Mouse (Mus musculus): ENCODE measurements at regions not wholly inside any gene's neighbourhood (a gene's known extent, or its start where the extent isn't known, plus 50 kb on each side); places are given as distances from the start of the nearest gene placed in this dataset.

DNA sequence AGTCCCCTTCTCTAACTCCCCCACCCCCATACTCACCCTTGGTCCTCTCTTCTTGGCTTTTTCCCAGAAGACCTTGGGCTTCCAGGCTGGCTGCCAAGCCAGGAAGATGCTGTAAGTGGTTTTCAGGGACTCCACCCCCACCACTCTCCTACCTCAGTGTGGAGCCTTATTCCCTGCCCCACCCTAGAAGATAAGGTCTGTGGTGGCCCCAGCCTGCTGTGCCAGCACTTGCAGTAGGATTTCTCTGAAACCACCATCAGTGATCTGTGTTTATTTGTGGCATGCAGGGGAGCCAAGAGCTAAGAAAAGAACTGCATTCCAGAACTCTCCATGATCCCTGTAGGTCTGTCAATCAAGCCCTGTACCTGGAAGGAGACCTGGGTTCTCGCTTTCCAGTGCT lies 346.4 kb upstream of the Tnp1 start:
- DNase-seq (ENCODE audit: low read depth in 2 of 2, low spot score in 2 of 2) = no peak

DNA sequence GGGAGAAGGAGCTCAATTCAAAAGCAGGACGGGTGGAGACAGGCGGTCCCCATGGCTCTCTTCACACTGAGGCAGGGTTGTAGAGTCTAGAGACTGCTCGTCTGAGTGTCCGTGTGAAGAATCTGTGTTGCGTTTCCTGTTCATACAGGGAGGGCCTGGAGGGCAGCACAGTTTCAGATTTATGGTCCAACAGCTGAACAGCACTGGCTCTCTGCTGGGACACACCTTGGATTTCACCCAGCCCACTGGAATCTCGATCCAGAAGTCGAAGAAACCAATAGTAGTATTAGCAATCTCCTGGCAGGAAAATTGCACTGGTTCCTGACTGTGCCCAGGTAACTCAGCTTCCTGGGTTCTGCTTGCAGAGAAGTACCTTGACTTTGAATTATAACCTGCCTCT lies 345.6 kb upstream of the Tnp1 start:
- no peak for DNase-seq (ENCODE audit: low read depth in 2 of 2, low spot score in 2 of 2)

DNA sequence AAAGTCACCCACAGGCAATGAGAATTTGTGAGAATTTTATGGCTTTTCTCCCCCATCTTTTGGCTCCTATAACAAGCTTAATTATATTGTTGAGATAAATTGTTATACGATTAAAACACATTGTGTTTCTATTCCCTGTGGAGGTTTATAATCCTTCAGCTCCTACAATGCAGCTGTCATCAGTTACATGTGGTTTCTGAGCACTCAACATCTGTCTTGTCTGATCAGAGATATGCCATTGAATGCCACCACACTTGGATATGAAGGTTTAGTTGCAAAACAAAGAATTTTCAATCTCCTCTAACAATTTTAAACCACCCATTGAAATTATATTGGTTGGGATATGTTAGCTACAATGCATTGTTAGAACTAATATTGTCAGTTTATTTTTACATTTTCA lies 338.7 kb upstream of the Tnp1 start:
- no peak for DNase-seq (ENCODE audit: low read depth in 2 of 2, low spot score in 2 of 2)

DNA sequence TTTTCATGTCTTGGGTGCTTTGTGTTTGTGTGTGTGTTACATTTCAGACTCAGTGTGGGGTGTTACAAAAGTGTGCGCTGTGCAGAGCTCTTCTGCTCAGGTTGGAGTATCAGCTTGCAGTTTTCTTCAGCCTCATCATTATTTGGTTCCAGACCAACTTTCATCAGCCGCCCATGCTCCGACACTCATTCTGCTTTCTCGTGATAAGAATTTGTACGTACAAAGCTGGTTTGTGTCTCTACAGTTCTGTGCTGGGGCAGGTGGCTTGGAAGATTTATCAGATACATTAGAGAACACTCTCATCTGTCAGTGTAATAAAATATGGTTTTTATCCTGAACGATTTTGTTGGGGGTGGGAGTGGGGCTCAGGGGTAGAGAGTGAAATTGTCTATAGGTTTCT lies 332.8 kb upstream of the Tnp1 start:
- DNase-seq (ENCODE audit: low read depth in 2 of 2, low spot score in 2 of 2) = no peak

DNA sequence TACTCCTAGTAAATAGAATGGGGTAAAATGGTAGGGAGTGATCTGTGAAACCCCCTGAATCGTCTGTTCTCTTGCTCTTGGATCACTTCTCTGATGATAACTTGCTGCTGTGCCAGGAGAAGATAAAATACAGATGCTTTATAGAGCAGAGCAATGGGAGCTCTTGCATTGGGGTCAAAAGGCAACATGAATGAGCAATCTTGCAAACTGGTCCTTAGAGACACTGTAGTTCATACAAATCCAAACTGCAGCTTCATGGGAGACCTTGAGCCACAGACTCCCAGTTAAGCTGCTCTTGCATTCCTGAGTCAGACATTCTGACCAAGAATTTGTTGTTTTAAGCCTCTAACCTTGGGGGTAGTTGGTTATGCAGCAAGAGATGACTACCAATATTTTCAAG lies 328.9 kb upstream of the Tnp1 start:
- DNase-seq (ENCODE audit: low read depth in 2 of 2, low spot score in 2 of 2) = no peak

DNA sequence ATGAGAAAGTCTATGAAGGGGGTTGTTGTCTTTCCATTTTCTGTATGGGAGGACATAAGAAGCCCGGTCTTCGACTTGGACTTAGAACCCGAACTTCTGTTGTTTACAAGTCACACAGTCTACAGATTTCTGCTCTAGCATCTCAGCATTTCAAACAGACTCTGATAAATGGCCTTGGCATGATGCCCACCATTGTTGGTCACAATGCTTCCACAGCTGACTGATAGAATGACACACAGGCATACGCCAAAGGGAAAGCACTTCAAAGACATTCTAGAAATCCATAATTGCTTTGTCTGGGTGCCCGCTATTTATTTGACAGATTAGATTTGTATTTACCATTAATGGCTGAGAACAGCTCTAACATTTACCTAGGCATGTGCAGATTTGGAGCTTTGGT lies 326.2 kb upstream of the Tnp1 start:
- DNase-seq (ENCODE audit: low read depth in 2 of 2, low spot score in 2 of 2) = no peak

DNA sequence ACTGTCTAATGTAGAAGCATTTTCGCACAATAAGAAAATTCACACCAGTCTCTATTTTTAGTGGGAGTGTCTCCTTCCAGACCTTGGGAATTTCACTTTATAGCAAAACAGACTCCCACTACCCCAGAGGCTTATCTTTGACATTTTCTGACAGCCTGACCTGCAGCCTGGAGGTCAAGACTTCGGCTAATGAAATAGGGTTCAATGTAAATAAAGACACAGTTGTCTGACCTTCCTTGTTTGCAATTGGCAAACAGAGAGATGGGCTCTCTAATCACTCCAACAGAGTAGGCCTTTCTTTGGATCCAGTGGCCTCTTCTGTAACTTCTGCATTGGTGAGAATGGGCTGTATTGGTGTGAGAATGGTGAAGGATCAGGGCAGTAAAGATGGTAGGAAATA lies 321.7 kb upstream of the Tnp1 start:
- DNase-seq (ENCODE audit: low read depth in 2 of 2, low spot score in 2 of 2) = no peak

DNA sequence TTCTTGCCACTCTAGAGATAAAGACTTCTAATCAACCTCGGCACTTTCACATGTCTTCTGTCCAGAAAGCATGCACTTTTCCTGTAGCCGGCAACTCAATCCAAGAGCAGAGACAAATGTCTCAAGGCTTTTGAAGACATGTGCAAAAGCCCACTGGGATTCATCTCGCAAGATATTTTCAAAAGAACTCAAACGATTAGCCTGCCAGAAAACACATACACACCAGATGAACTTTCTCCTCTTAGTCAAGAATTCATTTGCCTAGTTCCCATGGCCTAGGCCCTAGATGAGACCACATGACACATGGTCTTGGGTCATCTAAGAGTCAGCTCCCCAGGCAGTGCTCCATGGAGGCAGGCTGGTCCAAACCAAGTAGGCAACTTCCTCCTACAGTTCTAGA lies 293.8 kb upstream of the Tnp1 start:
- DNase-seq (ENCODE audit: low read depth in 2 of 2, low spot score in 2 of 2) = no peak

DNA sequence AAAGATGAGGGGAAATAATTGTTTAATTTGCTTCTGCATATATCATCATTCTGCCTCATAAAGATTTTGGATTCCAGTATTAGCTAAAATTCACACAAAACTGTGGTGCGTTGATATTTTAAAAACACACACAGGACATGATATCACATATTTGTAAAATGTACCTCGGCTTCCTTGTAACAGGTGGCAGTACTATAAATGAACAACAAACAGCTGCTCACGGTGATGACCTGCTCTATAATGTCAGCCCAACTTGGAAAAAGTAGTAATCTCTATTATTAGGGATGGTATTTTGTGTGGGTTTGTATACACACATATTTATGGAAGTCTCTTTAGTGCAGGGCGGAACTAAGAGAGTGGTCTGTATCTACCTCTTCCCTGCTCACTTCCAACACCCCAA lies 292.7 kb upstream of the Tnp1 start:
- no peak for DNase-seq (ENCODE audit: low read depth in 2 of 2, low spot score in 2 of 2)

DNA sequence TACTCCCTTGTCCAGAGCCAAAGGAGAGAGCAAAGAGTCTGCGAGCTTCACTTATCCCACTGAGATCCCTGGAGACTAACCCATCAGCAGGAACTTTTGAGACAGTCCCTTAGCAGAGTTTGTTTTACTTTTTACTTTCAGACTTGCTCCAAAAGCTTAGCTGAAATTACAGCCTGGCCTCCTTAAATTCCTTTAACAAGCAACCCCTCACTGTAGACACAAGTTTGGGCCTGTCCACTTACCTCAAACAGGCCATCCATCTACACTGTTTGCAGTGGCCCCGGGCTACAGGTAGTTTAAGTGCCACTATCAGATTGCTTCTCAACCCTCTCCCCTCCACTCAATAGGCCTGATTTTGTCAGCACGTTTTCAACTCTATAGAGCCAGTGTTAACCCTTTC lies 291.5 kb upstream of the Tnp1 start:
- no peak for DNase-seq (ENCODE audit: low read depth in 2 of 2, low spot score in 2 of 2)

DNA sequence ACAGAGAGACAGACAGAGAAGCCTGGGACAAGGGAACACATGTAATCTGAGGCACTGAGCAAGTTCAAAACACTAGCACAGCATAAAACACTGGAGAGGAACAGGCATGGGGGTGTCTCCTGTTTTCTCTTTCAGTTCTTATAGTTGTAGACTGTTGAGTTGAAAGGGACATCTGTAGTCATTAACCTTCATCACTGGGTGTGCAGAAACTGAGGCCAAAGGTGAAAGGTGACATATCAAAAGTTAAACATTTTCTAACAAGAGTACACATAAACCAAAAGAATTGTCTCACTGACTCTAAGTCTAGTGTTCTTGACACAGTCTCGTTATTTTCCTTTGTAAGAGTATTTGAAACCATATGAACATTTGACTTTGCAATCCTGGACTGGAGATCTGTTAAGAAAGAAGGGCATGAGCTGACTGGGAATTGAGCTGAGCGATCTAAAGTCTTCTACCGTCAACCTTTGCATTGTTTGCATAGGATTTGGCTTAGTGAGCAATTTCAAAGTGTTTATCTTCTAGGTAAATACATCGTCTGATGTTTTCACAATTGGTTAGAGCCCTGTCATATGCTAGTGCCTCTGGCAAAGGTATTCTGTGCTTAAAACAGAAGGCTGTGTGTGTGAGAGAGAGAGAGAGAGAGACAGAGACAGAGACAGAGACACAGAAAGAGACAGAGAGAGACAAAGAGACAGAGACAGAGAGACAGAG lies 284.4 kb upstream of the Tnp1 start:
- no peak for DNase-seq (ENCODE audit: low read depth in 2 of 2, low spot score in 2 of 2)

DNA sequence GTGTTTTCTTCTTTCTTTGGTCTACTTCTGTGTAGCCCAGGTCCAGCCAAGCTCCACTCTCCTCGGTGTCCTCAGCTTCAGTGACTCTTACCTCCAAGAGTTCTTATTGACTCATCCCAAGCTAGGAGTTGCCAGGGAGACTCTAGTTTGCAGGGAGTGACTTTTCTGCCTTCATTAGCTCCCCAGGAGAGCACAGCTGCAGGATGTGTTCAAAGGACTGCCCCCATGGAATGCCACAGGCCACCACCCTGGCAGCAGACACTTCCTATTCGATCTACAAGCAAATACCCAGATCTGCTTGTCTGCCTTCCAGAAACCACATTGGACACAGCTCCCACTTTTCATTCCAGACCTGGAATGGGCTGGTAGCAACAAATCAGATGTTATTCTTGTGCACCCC lies 269.6 kb upstream of the Tnp1 start:
- DNase-seq (ENCODE audit: low read depth in 2 of 2, low spot score in 2 of 2) = no peak

DNA sequence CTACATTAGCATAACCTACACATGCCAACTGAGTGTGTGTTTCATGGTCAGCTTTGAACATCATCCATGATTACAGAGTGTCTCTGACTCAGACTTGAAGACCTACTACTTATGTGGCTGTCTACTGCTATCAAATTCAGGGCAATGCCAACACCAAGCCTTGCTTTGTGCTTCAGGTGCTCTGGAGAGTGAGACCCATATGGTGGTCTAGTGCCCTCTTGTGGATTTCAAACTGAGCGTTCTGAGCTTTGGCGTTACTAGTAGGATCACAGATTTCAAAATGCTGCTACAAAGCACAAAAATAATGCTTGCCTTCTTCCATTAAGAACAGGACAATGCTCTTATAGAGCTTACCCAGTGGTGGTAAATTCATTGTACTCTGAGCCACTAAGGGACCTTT lies 258.8 kb upstream of the Tnp1 start:
- DNase-seq (ENCODE audit: low read depth in 2 of 2, low spot score in 2 of 2) = no peak

DNA sequence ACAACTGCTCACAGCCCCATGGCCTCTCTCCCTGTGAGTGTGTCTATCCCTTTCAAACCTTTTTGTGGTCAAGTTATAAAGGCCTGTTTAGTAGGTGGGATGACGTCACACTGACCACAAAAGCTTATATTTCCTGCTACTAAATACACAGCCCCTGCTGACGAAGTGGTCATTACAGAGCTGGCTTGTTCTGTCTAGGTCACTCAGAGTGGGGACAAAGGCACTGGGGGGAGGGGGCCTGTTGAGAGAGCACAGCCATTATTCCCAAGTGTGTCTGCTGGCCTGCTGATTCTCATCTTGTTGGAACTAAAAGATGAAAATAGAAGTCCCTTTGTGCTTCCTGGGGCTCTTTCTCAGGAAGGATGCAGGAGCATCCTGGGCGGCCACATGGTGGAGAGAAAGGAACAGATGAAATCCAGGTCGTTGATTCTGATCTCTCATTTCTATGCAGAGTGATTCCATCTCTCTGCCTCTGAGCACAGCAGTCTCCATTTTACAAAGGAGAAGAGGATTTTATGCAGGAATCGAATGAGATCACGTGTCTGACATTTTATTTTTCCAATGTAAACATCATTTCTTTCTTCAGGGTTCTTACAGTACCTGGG lies 255.2 kb upstream of the Tnp1 start:
- no peak for DNase-seq (ENCODE audit: low read depth in 2 of 2, low spot score in 2 of 2)

DNA sequence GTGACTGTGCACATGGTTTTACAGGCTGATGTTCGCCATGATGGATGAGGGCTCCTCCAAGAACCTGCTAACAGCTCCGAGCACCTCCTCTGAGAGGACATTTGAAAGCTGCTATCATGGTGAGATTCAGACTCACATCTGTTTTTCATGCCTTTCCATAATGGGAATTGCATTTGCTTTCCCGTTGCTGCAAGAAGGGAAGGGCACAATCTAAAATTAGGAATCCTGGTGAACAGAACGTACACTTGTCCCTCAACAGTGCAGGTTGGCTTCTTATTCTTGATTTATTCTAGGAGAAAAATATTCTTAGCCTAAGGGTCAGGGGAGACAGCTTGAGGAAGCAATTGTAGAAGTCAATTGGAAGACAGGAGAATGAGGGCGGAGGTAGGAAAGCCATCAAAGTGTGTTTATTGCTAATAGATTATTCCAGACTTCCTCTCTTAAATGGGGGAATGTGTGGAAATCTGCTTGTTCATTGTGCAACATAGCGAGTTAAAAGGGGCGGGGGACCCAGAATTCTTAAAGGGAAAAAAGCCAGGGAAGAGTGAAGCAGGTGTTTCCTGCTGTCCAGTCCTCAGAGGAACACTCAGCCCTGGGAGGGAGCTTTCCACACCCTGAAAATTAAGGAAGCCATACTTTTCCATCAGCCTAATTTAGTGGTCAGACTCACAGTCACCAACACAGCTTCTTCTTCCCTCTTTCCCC lies 253.5 kb upstream of the Tnp1 start:
- no peak for DNase-seq (ENCODE audit: low read depth in 2 of 2, low spot score in 2 of 2)

DNA sequence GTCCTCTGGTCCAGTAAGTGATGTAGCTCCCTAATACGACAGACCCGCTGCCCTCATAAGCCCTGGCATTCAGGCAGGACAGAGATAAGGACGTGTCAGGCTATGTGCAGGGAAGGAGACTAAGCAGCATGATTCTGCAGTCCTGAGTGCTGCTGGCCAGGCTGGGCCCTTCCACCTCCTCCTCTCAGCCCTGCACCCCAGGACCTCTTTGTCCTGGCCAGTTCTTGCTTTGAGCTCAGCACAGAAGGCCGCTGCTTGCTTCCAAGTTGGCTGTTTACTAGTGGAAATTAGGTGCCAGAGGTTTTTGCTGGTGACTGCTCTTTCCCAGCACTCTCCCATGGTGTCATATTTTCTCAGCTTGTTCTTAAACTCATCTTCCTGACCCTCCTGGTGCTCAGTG lies 249.3 kb upstream of the Tnp1 start:
- no peak for DNase-seq (ENCODE audit: low read depth in 2 of 2, low spot score in 2 of 2)

DNA sequence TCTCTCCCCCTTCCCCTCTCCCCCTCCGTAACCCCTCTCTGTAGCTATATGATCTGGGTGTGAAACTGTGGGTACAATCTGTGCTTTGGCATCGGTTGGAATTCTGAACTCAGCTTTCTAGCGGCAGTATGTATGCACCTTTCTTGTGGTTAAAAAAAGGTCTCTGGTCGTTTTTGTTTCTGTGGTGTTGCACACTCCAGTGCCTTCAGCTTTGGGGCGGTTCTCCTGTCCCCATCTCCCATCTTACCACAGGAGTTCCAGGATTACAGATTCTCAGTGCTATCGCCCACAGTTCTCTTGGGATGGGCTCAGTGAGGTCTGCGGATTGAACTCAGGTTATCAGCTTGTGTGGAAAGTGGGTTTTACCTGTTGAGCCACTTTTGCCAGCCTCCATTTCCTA lies 248.5 kb upstream of the Tnp1 start:
- DNase-seq (ENCODE audit: low read depth in 2 of 2, low spot score in 2 of 2) = no peak

DNA sequence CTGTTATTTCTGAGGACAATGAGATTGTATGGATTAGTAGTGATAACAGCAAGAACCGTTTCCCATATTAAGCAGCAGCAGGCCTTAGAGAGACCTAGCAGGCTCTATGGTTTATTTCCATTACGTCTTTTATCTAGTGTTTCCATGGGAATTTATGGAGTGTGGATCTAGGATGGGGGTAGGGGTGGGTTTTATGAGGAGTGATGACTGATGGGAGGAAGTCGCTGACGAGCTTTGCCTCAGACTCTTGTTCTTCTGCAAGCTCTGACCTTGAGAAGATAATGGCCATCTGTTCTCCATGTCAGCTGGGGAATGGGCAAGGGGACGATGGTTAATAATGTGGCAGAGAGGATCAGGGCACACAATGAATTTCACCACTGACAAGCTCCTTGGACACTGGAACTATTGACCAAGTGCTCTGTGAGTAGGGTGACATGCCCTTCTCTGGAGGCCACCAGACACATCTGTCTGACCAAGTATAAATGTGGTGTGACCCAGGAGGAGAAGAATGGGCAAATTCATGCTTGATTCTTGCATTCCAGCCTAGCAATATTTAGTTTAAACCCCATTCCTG lies 243.9 kb upstream of the Tnp1 start:
- DNase-seq (ENCODE audit: low read depth in 2 of 2, low spot score in 2 of 2) = no peak

DNA sequence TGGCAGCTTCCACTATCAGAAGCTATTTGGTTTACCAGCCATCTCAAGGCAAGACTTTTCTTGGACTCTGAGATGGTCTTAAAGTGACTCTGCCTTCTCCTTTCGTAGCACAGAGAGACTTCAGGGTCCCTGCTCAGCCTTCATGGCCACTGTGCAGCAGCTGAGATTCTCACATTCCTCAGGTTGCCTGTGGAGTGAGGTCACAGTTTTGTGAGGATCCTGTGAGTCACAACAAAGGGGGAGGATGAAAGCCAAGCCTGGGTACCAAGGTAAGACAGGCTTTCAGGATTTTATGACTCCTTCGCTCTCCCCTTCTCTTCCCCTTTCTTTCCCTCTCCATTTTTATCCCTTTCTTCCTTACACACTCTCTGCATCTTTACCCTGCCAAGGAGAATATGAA lies 241.6 kb upstream of the Tnp1 start:
- DNase-seq (ENCODE audit: low read depth in 2 of 2, low spot score in 2 of 2) = no peak

DNA sequence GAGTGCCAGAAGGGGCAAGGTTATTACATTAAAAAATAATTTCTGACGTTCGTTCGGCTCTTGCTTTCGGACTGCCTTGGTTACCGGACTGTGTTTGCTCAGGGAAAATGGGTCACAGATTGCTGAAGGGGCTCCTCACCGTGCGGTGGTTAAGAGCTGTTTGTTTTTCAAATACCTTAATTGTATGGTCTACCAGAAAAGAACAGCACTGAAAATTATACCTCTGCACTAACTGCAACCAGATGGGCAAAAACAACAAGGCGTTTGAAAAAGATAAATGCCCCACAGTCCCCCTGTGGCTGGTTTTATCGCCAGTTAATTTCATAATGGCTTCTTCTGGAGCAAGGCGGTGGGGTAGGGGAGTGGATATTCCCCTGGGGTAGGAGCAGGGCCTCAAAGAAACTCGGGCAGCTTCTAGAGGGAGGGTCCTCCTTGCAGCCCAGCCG lies 236.2 kb upstream of the Tnp1 start:
- DNase-seq (ENCODE audit: low read depth in 2 of 2, low spot score in 2 of 2) = no peak

DNA sequence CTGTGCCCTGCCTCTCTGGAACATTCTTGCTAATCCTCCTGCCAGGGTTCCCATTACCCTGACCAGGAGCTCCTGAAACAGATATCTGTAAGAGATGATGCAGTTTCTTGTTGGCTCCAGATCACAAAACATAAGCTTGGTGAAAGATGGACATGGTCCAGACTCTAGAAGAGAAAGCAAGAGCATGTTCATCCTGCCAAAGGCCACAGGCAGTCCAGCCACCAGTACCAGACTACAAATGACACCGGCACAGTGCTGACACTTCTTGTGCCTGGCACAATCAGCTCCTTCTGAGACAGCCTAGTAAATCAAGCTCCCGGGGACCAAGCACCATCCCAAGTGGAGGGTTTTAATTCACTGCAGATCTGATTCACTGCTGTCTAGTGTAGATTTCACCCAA lies 228.3 kb upstream of the Tnp1 start:
- DNase-seq (ENCODE audit: low read depth in 2 of 2, low spot score in 2 of 2) = no peak

DNA sequence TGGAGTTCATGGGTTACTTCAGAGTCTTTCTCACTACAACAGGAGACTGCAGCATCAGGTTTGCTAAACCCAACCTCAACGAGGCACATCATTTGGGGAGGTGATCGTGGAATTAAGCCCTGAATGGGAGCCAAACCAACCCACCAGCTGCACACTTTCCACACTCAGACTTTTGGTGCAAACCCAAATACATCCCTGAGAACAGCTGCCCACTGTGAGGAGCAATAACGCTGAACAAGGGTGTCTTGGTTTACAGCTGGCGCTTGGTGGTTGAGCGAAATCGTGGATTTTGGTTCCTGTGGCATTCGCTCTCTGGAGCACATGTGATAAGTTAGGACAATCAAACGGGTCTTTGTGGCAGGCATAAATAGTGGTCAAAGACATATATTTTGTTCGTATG lies 226.6 kb upstream of the Tnp1 start:
- DNase-seq (ENCODE audit: low read depth in 2 of 2, low spot score in 2 of 2) = no peak

Data from CD8-positive naive resting alpha-beta T cell, adult 2 months (primary cell).